Mouse (Mus musculus): Measurements from ENCODE around the gene Gm3020.
"Not testable (repeated sequence)": the region's sequence is repeated elsewhere in the genome, so short reads cannot be mapped to it uniquely, and the experiment has no call there.

Gene Gm3020

DNA sequence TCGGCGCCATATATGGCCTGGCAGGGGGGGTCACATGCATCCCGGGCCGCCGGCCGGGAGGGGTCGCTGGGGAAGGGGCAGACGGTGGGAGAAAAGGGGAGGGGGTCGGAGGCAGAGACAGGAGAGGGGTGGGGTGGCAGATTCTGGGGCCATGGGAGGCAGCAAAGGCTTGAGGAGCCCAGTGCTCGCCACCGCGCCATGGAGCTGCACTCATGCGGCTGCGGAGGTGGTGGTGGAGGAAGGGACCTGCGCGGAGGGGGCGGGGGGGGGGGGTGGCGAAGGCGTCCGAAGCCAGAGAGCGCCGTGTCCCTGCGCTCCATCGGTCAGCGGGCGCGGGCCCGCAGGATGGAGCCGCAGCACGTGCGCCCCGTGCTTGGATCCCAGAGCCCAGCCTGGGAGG lies at the start of gene Gm3020:
Gene Gm3020 (plus strand): TSS at position 301 of the 400 bp plus-strand sequence.
- DNase-seq (ENCODE audit: extremely low spot score, low spot score): not testable (repeated sequence)

DNA sequence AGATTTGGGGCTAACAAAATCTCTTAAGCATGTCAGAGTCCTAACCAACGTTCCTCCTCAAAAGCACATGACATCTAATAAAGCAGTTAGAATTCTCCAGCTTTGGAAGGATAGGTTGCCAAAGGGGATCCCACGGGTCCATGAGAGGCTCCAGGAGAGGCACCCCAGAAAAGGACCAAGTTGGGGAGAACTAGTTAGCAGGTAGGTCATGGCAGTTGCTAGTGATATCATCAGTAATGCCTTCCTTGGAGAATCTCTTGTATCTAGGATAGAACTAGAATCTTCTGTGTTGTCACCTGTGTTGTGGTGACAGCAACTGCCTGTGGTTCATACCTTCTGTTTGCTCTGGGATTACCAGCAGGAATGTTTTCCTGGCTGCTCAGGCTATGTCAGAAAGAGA lies 17.6 kb upstream of the Gm3020 start, which contains the start of gene Gm3012:
Gene Gm3012 (plus strand): TSS at position 301 of the 400 bp plus-strand sequence.
- not testable (repeated sequence) for DNase-seq (ENCODE audit: extremely low spot score, low spot score)

GRCm38 (mm10) chr14:3688483-3688882 lies 36.7 kb downstream of the Gm3020 start, which contains the start of gene Gm3043:
Gm3043 (plus strand) TSS chr14:3688783.
- not testable (repeated sequence) for DNase-seq (ENCODE audit: extremely low spot score, low spot score)

All from neural tube, embryonic 10.5 days (tissue).